Mouse (Mus musculus) megakaryocyte progenitor cell, adult 5-6 weeks (primary cell): ENCODE results near the gene Hoxa7. TPM values are rescaled to one million over a fixed set of nuclear protein-coding genes. Genes with fewer than 3 reads are reported as not detected.

Experiments
- ATAC-seq: replicated peaks from 2 replicates; pipeline ENCODE4 v1.8.0; 2016; ENCODE audit warnings: mild to moderate bottlenecking, moderate TSS enrichment, inconsistent platforms; ENCODE audit not compliant: poor library complexity
- total RNA-seq, 2 experiments: library from RNA; stranded (forward) in 1 of 2; stranded (reverse) in 1 of 2; fragments of 157-497, 149-512 nt in 1 of 2; fragments of 200-1000 nt in 1 of 2; gene quantifications; 2 replicates each; pipeline versions ENCODE4 v1.2.3 to v1.2.4; 2015 to 2017

The Hoxa7 gene
- total RNA-seq, 2 experiments from 2014 or later = 5.5 to 15.7 TPM

DNA sequence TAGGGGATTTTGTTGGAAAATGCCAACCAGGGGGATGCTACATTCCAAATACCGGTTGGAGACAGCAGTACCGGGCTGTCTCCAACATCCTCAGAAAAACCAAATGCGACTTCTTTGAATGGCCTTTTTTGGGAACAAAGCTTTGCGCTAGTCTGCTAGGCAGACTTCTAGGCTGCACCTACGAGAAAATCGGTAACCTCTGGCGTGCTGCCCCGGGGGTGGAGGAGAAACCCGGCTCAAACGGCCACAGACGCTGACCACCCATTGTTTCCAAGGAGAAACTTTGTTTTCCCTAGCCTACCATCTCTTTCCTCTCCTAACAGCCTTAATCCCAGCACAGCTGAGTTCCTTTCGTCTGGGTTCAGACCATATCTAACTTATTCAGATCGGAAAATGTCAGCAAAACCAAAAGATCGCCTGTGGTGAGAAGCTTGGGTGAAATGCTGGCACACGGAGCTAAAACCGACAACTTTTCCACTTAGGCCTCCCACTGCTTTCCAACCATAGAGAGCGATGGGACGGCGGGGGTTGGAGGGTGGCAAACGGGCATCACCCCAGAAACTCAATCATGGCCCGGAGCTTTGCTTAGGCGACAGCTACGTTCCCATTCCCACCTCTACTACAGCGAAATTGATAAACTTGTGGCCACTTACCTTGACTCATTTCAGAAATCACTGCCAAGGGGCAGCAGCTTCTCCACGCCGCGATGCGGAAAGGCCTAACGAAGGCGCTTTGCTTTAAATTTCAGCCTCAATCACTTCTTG is 18.2 kb upstream of the Hoxa7 start:
- no peak for ATAC-seq

DNA sequence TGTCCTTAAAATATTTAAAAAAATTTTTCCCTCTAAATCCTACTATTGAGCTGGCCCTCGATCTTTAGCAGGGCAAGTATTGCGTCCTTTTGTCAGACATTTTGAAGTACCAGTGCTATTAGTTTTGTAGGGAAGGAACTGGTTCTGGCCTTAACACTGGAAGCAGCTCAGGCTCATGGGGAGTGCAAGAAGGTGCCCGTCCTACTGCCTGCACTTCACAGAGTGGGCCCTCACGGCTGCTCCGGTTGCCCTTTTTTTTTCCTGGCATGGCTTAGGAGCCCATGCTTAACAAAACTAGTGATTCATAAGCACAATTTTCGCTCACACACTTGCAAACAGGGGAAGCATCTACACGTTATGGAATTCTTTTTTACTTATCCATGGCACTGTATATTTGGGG is 17.3 kb upstream of the Hoxa7 start:
- no peak for ATAC-seq

DNA sequence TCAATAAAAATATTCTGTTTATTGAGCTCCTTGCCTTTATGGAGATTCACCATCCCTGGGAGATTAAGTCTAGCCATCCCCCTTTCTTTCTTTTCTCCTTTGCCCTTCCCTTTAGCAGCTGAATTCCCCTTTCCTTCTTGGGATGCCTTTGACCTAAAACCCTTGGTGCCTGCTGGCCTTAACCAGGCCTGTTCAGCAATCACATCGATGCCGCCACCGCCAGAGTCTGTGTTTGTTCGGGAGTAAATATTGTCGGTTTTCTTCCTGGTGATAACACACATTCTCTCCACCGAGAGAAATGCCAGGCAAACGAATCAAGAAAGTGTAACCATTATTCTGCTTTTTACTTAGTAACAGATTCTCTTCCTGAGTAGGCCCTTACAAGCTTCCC is 16.5 kb upstream of the Hoxa7 start:
- no peak for ATAC-seq

DNA sequence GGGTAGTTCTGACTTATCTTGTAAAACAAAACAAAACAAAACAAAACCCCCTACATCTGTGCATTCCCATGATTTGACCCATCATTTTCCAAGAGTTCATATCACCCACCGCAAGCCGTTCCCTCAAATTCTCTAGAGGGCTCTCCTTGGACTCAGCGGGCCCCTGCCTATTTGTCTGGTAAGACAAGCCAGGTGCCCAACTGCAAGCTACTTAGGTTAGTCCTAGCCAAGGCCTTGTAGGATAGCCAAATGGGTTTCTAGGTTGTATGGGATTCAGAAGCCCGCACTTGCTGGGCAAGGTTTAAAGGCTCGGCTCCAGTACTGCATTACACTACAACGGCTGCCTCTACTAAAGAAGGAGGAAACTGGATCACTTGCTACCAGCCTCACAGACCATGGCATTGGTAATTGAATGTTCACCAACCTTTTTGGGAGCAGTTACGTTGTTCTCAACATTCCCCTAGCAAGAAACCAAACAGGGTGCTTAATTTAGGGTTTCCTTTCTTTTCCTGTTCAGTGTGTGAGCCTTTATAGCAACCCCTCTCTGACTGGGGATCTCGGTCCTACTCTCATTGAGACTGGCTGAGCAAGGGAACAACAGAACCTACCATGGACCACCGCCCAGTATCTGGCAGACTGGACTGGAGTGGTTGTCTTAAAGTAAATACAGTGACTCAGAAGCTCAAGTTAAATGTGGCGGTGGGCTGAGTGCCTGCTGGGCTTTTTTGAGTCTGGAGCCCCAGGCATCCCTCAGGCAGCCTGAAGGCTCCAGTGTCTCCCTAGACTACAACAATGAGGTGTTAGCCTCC is 15.9 kb upstream of the Hoxa7 start:
- no peak for ATAC-seq

DNA sequence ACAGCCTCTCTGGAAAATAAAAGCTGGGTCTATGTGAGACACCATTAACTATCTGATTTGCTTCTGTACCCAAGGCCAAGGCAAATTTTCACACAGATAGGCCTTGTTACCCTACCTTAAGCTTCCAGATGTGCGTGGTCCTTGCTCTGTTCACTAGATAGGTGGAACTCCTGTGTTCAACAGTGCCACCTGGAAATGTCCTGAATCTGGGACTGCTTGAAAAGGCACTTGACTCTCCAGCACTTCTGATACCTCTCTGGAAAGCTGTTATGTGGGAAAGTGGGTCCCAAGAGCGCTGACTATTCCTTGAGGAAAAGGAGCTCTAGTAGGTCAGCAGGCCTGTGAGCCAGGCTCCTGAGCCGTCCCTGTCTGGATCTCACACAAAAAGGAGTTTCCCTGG is 15.2 kb upstream of the Hoxa7 start:
- ATAC-seq = no peak

GRCm38 (mm10) chr6:52235866-52236265 is 14.2 kb upstream of the Hoxa7 start:
- no peak for ATAC-seq

DNA sequence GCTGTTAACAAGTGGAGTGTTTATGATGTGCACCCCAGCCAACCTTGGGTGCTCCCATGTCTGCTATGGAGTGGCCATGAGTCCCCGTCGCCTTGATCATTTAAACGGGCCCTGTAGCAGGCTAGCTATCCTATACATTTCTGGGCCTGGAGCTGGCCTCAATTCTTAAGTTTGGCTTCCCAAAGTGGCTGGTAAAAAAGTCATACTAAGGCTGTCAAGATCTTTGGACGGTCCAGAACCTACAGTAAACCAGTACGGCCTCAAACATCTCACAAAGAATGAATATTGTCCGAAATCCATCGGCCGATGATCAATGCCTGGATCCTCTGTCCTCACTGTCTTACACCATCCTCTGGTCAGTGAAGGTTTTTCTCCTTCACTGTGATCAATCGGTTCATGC is 13.6 kb upstream of the Hoxa7 start:
- ATAC-seq = no peak

DNA sequence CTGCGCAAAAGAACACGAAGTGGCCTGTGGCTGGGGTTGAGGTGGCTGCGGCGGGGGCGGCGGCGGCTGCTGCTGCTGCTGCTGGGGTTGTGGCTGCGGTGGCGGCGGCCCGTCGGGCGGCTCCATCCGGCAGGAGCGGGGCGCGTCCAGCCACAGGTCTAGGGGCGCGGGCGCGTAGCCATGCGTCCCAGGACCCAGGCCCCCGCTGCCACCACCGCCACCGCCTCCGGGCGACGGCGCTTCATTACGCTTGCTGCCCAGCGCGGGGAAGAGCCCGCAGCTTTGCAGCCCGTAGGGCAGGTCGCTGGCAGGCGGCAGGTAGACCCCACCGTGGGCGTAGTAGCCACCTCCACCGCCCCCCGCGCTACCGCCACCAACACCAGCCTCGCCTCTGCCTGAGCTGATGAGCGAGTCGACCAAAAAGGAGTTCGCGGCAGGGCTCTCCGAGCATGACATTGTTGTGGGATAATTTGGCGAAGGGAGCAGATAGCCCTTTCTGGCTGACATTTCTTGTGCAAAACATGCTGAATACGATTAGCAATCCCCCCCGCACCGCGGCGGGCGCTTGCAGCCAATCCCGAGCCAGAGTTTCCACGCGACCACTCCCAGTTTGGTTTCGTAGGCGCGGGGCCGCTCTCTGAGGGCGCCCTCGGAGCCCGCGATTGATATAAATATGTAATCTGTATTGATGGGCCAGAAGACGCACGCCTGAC is 12.9 kb upstream of the Hoxa7 start:
- ATAC-seq = no peak

GRCm38 (mm10) chr6:52233546-52234427 is 12.1 kb upstream of the Hoxa7 start:
- no peak for ATAC-seq

DNA sequence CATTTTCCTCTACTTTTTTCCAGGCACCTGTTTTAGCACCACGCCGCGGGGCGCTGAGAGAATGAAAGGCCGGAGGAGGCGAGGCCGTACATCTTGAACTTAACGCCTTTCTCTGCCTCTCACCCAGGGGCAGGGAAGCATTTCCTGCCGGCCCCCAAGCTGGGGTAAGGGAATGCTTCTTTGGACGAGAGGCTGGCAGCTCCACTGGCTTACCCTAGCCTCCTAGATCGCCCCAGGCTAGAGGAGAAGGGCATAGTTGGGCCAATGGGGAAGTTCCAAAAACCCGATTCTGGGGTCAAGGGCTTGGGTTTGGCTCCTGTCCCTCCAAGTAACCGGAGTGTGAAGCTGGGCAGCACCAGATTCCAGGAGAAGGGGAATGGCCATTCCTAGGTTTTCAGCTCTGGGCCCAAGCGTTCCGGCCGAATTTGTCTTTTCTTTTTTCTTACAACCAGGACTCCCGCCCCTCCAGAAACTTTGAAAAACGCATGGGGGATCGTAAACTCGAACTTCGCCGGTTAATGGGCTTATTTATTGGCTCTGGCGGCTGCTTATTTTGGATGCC is 11.4 kb upstream of the Hoxa7 start:
- no peak for ATAC-seq

DNA sequence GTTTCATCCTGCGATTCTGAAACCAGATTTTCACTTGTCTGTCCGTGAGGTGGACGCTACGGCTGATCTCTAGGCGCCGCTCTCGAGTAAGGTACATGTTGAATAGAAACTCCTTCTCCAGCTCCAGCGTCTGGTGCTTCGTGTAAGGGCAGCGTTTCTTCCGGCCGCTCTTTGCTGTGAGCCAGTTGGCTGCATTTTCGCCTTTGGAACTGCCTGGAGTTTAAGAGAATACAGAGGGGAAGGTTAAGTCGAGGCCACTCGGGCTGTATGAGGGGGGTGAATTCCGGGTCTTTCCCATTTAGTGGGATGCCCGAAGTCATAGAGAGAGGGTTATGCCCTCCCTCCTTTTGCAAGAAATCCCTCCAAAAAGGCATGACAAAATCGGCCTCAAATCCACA is 10.9 kb upstream of the Hoxa7 start:
- no peak for ATAC-seq

DNA sequence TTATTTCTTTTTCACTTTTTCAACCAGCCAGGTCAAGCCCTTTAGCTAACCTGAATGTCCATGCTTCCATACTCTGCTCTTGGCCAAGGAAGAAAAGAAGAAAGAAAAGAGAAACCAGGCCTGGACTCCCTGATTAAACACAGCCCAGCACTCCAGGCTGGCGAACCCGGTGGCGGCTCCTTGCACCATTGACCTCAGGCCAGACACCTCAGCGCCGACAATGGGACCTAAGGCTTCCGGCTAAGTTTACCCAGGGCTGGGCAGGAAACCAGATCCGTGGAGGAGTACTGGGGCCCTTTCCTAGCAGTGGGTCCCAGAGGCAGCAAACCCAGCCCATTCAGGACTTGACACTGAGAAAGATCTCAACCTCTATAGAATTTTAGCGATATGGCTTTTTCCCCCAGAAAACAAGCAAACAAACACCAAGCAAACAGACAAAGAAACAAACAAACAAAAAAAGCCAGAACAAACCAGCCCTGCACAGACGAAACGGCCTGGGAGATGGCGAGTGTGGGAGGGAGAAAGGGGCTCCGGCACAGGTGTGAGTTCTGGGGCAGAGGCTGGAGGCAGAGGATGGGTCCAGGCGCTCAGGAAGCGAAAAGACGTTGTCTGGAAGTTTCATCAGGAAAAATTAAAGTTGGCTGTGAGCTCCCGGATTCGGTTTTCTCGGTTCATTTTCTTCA is 10.4 kb upstream of the Hoxa7 start:
- no peak for ATAC-seq

- no peak for ATAC-seq
Observed at GRCm38 (mm10) chr6:52230516-52231165, 9.0 kb upstream of the Hoxa7 start, which contains the start of gene Hoxa9. Hoxa9 (minus strand) TSS chr6:52231089.

DNA sequence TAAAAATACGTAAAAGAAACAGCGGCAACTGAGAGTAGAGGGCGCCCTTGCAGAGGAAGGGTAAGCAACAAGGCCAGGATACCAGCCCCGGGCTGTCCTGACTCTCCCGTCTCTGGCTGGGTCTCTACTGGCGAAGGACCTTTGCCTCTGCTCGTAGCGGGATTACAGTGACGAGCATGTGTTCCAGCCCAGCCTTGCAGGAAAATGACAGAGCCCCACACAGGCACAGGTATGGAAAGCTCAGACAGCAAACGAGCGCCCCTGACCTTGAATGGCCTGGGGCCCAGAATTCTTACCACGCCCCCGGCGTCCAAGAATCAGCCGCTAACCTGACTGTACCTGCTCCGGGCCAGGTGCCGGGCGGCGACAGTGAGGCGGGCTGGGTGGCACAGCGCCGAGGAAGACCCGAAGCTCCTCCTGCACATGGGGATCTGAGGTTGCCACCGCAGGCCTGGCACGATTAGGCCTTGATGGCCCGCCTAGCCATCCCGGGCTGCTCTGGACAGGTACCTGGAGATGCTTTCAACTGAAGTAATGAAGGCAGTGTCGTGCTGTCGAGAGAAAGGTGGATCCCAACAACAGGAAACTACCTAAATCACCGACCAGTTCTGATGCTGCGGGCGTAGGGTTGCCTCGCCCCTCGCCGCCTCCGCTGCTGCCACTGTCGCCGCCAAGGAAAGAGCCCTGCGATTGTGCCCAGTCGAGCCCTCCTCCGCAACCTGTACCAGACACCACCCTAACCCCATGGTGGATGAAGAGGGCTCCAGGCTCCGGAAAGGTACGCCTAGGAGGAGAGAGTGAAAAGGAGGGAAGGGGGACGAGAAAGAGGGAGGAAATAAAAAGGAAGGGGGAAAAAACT is 8.1 kb upstream of the Hoxa7 start:
- 0 out of 2 replicates have a peak, but pooled peaks have one; percentile 18 for ATAC-seq

DNA sequence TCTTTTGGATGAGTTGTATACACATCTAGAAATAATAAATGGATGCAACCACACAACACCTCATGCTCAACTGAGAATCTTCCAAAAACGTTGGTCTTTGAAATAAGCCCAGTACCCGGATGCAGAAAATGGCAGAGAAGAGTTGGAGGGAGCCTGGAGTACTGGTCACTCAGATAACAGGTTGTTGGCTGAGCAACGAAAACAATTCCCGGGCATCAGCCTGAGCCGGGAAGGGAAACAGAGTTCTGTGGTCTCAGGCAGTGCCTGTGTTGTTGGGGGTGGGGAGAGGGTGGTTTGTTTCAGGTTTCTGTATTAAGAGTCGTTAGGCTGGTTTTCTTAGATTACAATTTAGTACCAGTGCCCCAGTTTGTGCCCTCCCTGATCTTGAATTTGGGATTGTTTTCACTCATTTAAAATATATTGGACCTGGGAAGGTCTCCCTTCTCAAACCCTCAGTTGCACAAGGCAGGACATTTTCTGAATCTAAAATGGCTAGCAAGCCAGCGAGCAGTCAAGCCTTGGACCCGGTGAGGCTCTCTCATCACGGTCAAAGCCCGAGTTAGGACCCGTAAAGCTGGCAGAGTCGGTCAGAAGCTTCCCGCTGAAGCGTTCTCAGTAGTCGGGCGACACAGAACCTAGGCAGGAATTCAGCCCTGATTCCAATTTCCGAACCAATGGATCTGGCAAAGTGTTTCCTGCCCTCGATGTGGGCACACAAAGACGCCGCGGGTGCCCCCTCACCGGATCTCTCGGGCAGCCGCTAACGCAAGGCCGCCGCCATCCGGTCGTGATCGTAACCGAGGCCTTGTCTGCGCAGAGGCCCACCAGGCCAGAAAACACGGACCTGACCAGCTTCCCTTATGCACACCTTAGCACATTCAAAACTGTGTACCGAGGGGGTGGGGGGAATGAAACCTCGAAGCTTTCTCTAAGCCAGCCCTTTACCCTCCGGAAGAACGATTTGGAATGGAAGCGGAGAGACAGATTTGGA is 7.1 kb upstream of the Hoxa7 start:
- peak; percentile 24 for ATAC-seq

DNA sequence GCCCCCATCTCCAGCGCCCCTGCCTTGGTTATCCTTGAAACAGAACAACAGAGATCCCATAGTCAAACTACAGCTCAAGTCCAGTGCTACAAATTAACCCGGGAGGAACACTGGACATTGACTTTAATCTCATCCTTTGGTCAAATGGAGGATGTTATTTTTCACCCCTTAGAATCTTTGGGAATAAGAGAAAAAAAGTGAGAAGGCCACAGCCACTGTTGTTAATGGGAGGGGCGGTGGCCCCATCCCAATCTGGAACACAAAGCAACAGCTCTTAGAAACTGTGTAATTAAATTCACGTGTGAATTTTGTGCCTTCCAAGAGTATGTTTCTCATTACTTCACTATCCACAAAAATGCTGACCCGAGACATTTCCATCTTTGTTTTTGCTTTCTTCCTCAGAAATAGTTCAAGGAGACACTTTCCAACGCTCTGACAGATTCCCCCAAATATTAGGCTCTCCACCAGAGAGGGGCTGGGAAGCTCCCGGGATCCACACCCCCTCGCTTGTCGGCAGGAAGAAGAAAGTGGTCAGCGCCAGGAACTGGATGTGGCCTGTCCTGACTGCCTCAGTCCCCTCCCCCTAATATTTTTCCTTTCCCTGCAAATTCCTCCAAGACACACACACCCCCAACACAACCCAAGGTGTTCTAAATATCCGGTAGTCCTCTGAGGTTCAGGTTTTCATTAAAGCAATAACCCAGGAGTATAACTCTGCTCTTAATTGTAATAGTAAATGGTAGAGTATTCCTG is 6.0 kb upstream of the Hoxa7 start:
- no peak for ATAC-seq
